Mouse (Mus musculus) liver, embryonic 12.5 days (tissue): Measurements from ENCODE around the gene Slc9a8. TPM values are rescaled to one million over a fixed set of nuclear protein-coding genes. Genes with fewer than 3 reads are reported as not detected.
A peak's percentile ranks its signal among the peaks of the same experiment; 100 is the strongest.

ENCODE experiments used
- ATAC-seq: fragments of 200-750 bp; cut with Nextera tagmentation; 2 replicates; pipeline ENCODE4 v1.8.0; 2017; ENCODE audit warnings: moderate number of reproducible peaks, mild to moderate bottlenecking, moderate library complexity
- H3K27ac ChIP-seq: fragments of 300-500 bp; sonication (generic); 2 replicates; pipeline ENCODE4 v1.5.1; 2016; ENCODE audit warnings: mild to moderate bottlenecking
- H3K27me3 ChIP-seq: fragments of 300-500 bp; sonication (generic); replicated peaks from 2 replicates; pipeline ENCODE4 v1.6.1; 2016; ENCODE audit warnings: mild to moderate bottlenecking, moderate library complexity
- H3K36me3 ChIP-seq: fragments of 300-500 bp; sonication (generic); 2 replicates; pipeline ENCODE4 v1.6.1; 2016; ENCODE audit warnings: mild to moderate bottlenecking, moderate library complexity
- H3K4me1 ChIP-seq: fragments of 300-500 bp; sonication (generic); 2 replicates; pipeline ENCODE4 v1.6.1; 2016
- H3K4me2 ChIP-seq: fragments of 300-500 bp; sonication (generic); 2 replicates; pipeline ENCODE4 v1.6.1; 2016; ENCODE audit warnings: mild to moderate bottlenecking, moderate library complexity
- H3K4me3 ChIP-seq: fragments of 300-500 bp; sonication (generic); 2 replicates; pipeline ENCODE4 v1.5.1; 2016; ENCODE audit warnings: mild to moderate bottlenecking, moderate library complexity
- H3K9ac ChIP-seq: fragments of 300-500 bp; sonication (generic); 2 replicates; pipeline ENCODE4 v1.6.1; 2016; ENCODE audit warnings: mild to moderate bottlenecking, moderate library complexity
- H3K9me3 ChIP-seq: fragments of 300-500 bp; sonication (generic); replicated peaks from 2 replicates; pipeline ENCODE4 v1.6.1; 2016; ENCODE audit warnings: mild to moderate bottlenecking, moderate library complexity
- WGBS: fragments of 180-500 bp; shearing (Covaris S2); methylation state at CpG from one replicate; pipeline ENCODE4 v1.1.7; 2016; ENCODE audit not compliant: insufficient replicate concordance; 5-methylcytosine and 5-hydroxymethylcytosine counted together
- polyA plus RNA-seq: library from polyadenylated mRNA; unstranded; fragments of >200 nt; fragmentation: Nextera tagmentation; extraction: Ambion mirVana; gene quantifications from 2 replicates; pipeline ENCODE4 v1.2.1, GENCODE M21; 2016

Slc9a8 gene
- 17.4 and 18.8 TPM in 2 replicates for polyA plus RNA-seq

DNA sequence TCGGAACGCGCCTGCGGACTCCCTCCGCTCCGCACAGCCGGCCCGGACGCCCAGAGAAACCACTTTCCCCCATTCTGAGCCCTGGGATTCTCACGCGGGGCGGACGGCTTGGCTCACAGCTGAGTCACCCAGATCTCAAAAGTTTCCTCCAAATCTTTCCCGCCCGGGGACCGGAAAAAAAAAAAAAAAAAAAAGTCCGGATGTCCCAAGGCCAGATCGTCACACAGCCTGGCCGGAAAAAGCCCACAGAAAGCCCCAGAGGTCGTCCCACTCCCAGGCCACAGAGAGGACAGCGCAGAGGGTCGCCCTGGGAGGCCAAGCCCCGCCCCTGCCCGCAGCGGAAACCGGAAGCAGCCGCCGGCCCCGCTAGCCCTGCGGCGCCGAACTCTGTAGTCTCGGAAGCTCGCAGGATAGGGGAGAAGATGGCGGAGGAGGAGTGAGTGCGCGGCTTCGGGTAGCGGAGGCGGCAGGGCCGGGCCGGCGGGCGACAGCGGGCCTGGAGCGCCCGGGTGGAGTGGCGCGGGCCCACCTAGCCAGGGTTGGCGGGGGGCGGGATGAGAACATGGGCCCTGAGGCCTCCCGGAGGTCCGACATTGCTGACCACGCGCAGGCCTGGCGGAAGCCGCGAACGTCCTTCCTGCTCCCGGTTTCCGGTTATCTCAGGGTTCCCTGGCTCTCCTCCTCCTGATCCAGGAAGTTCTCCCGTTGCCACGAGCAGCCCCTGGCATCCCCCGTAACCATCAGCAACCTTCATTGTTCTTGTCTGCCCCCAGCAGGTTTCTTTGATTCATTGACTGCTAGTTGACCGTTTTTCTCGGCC, at the start of gene Slc9a8:
Gene Slc9a8, plus strand, starts transcription at position 383 of the 820 bp plus-strand sequence.
- H3K36me3 ChIP-seq: peaks cover 31% of the 10 kb centered on the region
- H3K4me3 ChIP-seq: peak within 1 kb of the TSS; percentile 88
- WGBS: under 1% methylated on average over 65 of the region's 66 CpGs
- peak; percentile 94 for ATAC-seq
- peak within 1 kb of the TSS; percentile 96 for H3K27ac ChIP-seq
- peak within 1 kb of the TSS; percentile 94 for H3K9ac ChIP-seq
- 0 out of 2 replicates have a peak, but pooled peaks cover 3% of the 10 kb centered on the region for H3K9me3 ChIP-seq
- H3K4me2 ChIP-seq: peak within 1 kb of the TSS; percentile 73
- H3K4me1 ChIP-seq: peaks cover 64% of the 10 kb centered on the region
- H3K27me3 ChIP-seq: no peaks in the 10 kb centered on the region

DNA sequence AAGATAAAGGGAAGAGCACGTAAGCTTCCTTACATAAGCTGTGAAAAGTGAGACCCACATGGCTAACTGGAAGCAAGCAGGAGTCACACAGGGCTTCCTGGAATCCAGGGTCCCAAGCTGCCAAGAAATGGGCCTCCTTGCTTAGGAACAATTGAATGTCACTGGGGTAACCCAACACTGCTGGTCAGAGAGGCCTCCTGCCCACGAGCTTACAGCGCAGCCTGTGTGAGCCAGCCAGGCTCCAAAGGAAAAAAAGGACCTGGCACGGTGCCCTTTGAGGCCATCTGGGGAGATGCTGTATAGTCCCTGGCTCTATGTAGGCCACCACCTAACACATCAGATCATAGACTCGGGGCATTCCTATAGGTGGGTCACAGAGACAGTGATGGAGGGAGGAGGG, 48.2 kb upstream of the Slc9a8 start:
- no peak overlapping the region for H3K27ac ChIP-seq
- no peaks in the 10 kb centered on the region for H3K9me3 ChIP-seq
- H3K4me3 ChIP-seq: no peak overlapping the region
- no peak overlapping the region for H3K9ac ChIP-seq
- peaks cover 23% of the 10 kb centered on the region; the same call in 1 of the 2 replicates for H3K4me1 ChIP-seq
- ATAC-seq: no peak
- peaks cover 28% of the 10 kb centered on the region; the same call in 1 of the 2 replicates for H3K27me3 ChIP-seq
- no peak overlapping the region for H3K4me2 ChIP-seq
- H3K36me3 ChIP-seq: no peaks in the 10 kb centered on the region
- WGBS: 71% methylated on average over 5 of the region's 5 CpGs

GRCm38 (mm10) chr2:167374191-167374805, 47.2 kb upstream of the Slc9a8 start:
- no peak overlapping the region for H3K4me2 ChIP-seq
- H3K4me1 ChIP-seq: peaks cover 32% of the 10 kb centered on the region; the same call in 1 of the 2 replicates
- H3K9ac ChIP-seq: no peak overlapping the region
- 82% methylated on average over 12 of the region's 12 CpGs for WGBS
- H3K27ac ChIP-seq: no peak overlapping the region
- no peaks in the 10 kb centered on the region for H3K9me3 ChIP-seq
- H3K4me3 ChIP-seq: no peak overlapping the region
- ATAC-seq: no peak
- H3K27me3 ChIP-seq: peaks cover 19% of the 10 kb centered on the region; the same call in 1 of the 2 replicates
- H3K36me3 ChIP-seq: no peaks in the 10 kb centered on the region

- ATAC-seq: no peak
- Histone ChIP-seq H3K9me3 (no peaks in the 10 kb centered on the region), H3K27me3 (peaks cover 16% of the 10 kb centered on the region; the same call in 1 of the 2 replicates), H3K4me1 (peaks cover 33% of the 10 kb centered on the region; the same call in 1 of the 2 replicates), H3K4me3 (no peak overlapping the region), H3K36me3 (no peaks in the 10 kb centered on the region), H3K9ac (no peak overlapping the region), H3K4me2 (no peak overlapping the region), H3K27ac (no peak overlapping the region)
- 29% methylated on average over 9 of the region's 9 CpGs for WGBS
Measured at GRCm38 (mm10) chr2:167375135-167375534, 46.4 kb upstream of the Slc9a8 start.

DNA sequence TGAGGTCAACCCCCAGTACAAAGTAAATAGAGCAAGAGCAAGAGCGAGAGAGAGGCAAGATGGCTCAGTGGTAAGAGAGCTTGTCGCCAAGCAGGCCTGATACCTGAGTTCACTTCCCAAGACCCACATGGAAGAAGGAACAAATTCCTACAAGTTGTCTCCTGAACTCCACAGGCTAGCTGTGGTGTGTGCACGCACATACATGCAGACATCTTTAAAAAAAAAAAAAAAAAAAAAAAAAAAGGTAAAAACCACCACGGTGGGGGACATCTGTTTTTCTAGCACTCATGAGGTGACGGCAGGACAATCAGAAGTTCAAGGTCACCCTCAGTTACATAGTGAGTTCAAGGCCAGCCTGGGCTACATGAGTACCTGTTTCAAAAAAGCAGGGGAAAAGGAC, 45.8 kb upstream of the Slc9a8 start:
- H3K4me3 ChIP-seq: no peak overlapping the region
- H3K27ac ChIP-seq: no peak overlapping the region
- H3K4me2 ChIP-seq: no peak overlapping the region
- 75% methylated on average over 5 of the region's 5 CpGs for WGBS
- H3K9ac ChIP-seq: no peak overlapping the region
- peaks cover 33% of the 10 kb centered on the region; the same call in 1 of the 2 replicates for H3K4me1 ChIP-seq
- H3K36me3 ChIP-seq: no peaks in the 10 kb centered on the region
- no peaks in the 10 kb centered on the region for H3K9me3 ChIP-seq
- peaks cover 16% of the 10 kb centered on the region; the same call in 1 of the 2 replicates for H3K27me3 ChIP-seq
- ATAC-seq: no peak

DNA sequence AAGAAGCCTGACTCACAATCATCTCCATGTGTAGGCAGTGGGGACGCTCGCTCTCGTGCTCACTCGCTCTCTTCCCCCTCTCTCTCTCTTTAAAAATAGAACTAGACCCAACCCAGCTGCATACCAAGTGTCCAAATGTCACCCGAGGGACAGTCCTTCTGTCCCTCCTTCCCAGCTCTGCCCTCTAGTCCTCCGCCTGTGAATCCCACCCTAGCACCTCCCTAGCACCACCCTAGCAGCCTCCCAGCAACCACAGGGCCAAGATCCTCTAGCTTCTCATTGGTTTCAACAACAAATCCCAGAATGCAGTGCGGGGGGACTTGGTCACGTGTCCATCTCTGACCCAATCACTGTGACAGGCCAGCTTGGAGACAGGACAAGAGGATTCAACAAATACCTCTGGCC, 45.4 kb upstream of the Slc9a8 start:
- H3K4me2 ChIP-seq: no peak overlapping the region
- H3K27ac ChIP-seq: no peak overlapping the region
- H3K4me1 ChIP-seq: peaks cover 33% of the 10 kb centered on the region; the same call in 1 of the 2 replicates
- H3K36me3 ChIP-seq: no peaks in the 10 kb centered on the region
- no peak overlapping the region for H3K9ac ChIP-seq
- 66% methylated on average over 8 of the region's 8 CpGs for WGBS
- no peak; the same call in 1 of the 2 replicates for ATAC-seq
- peaks cover 11% of the 10 kb centered on the region; the same call in 1 of the 2 replicates for H3K27me3 ChIP-seq
- H3K4me3 ChIP-seq: no peak overlapping the region
- H3K9me3 ChIP-seq: no peaks in the 10 kb centered on the region

DNA sequence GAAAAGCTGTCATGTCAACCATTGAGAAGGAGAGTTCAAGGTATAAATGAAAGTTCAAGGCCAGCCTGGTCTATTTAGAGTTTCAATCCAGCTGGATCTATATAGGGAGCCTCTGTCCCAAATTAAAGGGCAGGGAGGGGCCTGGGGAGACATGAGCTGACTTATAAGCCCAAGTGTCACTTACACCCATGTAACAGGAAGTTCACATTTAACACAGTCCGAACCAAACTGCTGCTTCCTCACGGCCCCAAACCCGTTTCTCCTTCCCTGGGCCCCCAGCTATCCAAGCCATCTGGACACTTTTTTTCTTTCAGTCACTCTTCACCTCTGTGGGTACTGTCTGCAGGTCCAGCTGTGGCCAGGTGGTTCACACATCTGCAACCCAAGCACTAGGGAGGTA, 43.8 kb upstream of the Slc9a8 start:
- H3K27me3 ChIP-seq: peaks cover 10% of the 10 kb centered on the region; the same call in 1 of the 2 replicates
- H3K4me1 ChIP-seq: peaks cover 37% of the 10 kb centered on the region
- no peak overlapping the region for H3K27ac ChIP-seq

DNA sequence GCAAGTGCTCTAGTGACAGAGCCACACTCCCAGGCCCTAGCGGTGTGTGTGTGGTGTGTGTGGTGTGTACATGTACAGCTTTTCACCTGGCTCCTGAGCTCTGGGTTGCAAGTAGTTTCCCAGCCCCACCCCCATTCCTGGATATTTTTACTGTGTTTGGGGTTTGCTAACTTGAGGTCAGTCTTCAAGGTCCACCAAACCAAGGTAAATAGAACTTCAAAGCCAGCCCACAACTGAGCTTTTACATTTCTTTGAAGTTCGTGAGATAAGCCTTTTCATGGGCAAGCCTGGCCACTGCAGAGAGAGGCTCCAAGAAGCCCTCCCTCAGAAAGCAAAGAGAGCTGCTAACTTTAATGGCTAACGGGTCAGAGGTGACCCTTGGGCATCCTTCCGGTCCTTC, 42.5 kb upstream of the Slc9a8 start:
- 42% methylated on average over 4 of the region's 4 CpGs for WGBS
- Histone ChIP-seq H3K4me1 (peaks cover 41% of the 10 kb centered on the region), H3K36me3 (no peaks in the 10 kb centered on the region), H3K27ac (no peak overlapping the region), H3K27me3 (peaks cover 4% of the 10 kb centered on the region; the same call in 1 of the 2 replicates), H3K9me3 (no peaks in the 10 kb centered on the region), H3K4me3 (no peak overlapping the region), H3K4me2 (no peak overlapping the region), H3K9ac (no peak overlapping the region)
- ATAC-seq: no peak

More for the DNA sequence above, 43.8 kb upstream of the Slc9a8 start:
- Histone ChIP-seq H3K9ac (no peak overlapping the region), H3K4me3 (no peak overlapping the region), H3K9me3 (no peaks in the 10 kb centered on the region), H3K4me2 (no peak overlapping the region), H3K36me3 (no peaks in the 10 kb centered on the region)
- 13% methylated on average over 3 of the region's 3 CpGs for WGBS
- ATAC-seq: no peak

GRCm38 (mm10) chr2:167380615-167381285, 40.8 kb upstream of the Slc9a8 start:
- Histone ChIP-seq H3K4me2 (no peak overlapping the region), H3K27ac (peak overlapping the region; percentile 52; the same call in 1 of the 2 replicates)
- ATAC-seq: no peak

DNA sequence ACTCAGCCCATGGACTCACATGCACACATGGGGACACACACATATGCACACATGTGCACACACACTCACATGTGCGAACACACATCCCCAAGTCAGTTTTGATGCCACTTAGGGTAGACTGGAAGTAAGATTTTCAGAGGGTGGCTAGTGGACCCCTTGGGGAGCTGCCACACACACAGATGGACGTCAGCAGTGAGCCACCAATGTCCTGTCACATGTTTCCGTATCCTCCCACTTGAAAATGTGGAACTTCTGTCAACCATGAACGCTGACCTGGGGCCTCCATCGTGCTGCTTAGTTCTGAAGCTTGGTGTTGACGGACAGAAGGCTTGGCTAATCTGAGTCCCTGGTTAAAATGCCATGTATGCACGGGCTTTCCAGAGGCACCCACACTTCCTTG, 39.9 kb upstream of the Slc9a8 start:
- no peak overlapping the region for H3K4me3 ChIP-seq
- no peak overlapping the region for H3K9ac ChIP-seq
- peaks cover 33% of the 10 kb centered on the region for H3K4me1 ChIP-seq
- no peaks in the 10 kb centered on the region for H3K36me3 ChIP-seq
- no peak overlapping the region for H3K27ac ChIP-seq
- WGBS: 45% methylated on average over 7 of the region's 7 CpGs
- no peaks in the 10 kb centered on the region for H3K9me3 ChIP-seq
- no peak for ATAC-seq
- H3K4me2 ChIP-seq: no peak overlapping the region
- H3K27me3 ChIP-seq: no peaks in the 10 kb centered on the region; the same call in 1 of the 2 replicates

More at GRCm38 (mm10) chr2:167380615-167381285, 40.8 kb upstream of the Slc9a8 start:
- no peaks in the 10 kb centered on the region; the same call in 1 of the 2 replicates for H3K27me3 ChIP-seq
- H3K9me3 ChIP-seq: no peaks in the 10 kb centered on the region
- no peak overlapping the region for H3K4me3 ChIP-seq
- H3K9ac ChIP-seq: no peak overlapping the region
- no peaks in the 10 kb centered on the region for H3K36me3 ChIP-seq
- peaks cover 33% of the 10 kb centered on the region for H3K4me1 ChIP-seq
- 55% methylated on average over 7 of the region's 7 CpGs for WGBS

DNA sequence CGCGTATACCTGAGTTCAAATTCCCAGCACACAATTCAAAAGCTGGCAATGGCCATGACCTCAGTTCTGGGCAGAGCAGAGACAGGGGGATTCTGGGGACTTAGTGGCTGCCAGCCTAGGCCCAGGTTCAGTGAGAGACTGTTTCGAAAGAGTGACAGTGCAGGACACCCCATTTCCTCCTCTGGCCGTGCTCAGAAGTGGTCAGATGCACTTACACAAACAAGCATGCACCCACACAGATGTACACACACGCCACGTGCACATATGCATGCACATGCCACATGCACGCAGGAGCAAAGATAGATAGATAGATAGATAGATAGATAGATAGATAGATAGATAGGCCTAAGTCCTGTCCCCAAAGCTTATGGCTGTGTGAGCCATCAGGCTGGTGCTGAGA, 39.1 kb upstream of the Slc9a8 start:
- WGBS: 69% methylated on average over 7 of the region's 7 CpGs
- Histone ChIP-seq H3K9ac (no peak overlapping the region), H3K4me1 (peaks cover 28% of the 10 kb centered on the region), H3K4me2 (no peak overlapping the region), H3K9me3 (no peaks in the 10 kb centered on the region), H3K27me3 (no peaks in the 10 kb centered on the region; the same call in 1 of the 2 replicates), H3K36me3 (no peaks in the 10 kb centered on the region), H3K27ac (no peak overlapping the region), H3K4me3 (no peak overlapping the region)
- no peak for ATAC-seq
